Mouse (Mus musculus) kidney, adult 2 months (tissue): ENCODE data around the gene Myom3. TPM values are rescaled to one million over a fixed set of nuclear protein-coding genes. Genes with fewer than 3 reads are reported as not detected.

ENCODE experiments used
- DNase-seq: peaks from one replicate; pipeline ENCODE4 v3.0.0; 2021
- H3K27ac ChIP-seq: fragments of 200-500 bp; 2 replicates; pipeline ENCODE4 v1.5.1; 2012; ENCODE audit warnings: low read depth, low read length, control low read depth, inconsistent platforms; ENCODE audit not compliant: insufficient read depth
- H3K27me3 ChIP-seq: fragments of 200-500 bp; replicated peaks from 2 replicates; pipeline ENCODE4 v1.6.1; 2012; ENCODE audit warnings: mild to moderate bottlenecking, moderate library complexity, low read length, inconsistent platforms; ENCODE audit not compliant: control insufficient read depth, insufficient read depth
- H3K36me3 ChIP-seq: fragments of 200-500 bp; 2 replicates; pipeline ENCODE4 v1.6.1; 2012; ENCODE audit warnings: mild to moderate bottlenecking, moderate library complexity, low read length, inconsistent platforms; ENCODE audit not compliant: control insufficient read depth, insufficient read depth
- H3K4me1 ChIP-seq: fragments of 200-500 bp; 2 replicates; pipeline ENCODE4 v1.6.1; 2011; ENCODE audit warnings: low read length; ENCODE audit not compliant: control insufficient read depth, insufficient read depth
- H3K4me3 ChIP-seq: fragments of 200-500 bp; 2 replicates; pipeline ENCODE4 v1.5.1; 2011; ENCODE audit warnings: mild to moderate bottlenecking, low read depth, low read length, control low read depth; ENCODE audit not compliant: insufficient read depth
- CTCF ChIP-seq: fragments of 200-500 bp; conservative IDR thresholded peaks from 2 replicates; pipeline ENCODE4 v1.5.1; 2011; ENCODE audit warnings: low read depth, mild to moderate bottlenecking, control low read depth, low read length, moderate library complexity, mixed read lengths; ENCODE audit not compliant: insufficient read depth, insufficient read length
- POLR2A ChIP-seq: fragments of 200-500 bp; IDR thresholded peaks from one replicate; pipeline ENCODE4 v1.6.1; 2011; ENCODE audit warnings: low read depth, low read length, control low read depth
- WGBS: fragments of 180-500 bp; shearing (Covaris S2); methylation state at CpG from one replicate; pipeline ENCODE4 v1.1.7; 2018; 5-methylcytosine and 5-hydroxymethylcytosine counted together
- polyA plus RNA-seq: library from polyadenylated mRNA; depleted of rRNA; stranded (reverse); fragments of >200 nt; gene quantifications from 2 replicates; pipeline ENCODE4 v1.2.3, GENCODE M21; 2012

Gene Myom3
- polyA plus RNA-seq, 1 experiment: 1.5 TPM

GRCm38 (mm10) chr4:135824254-135824653 lies 64.7 kb downstream of the Myom3 start:
- Histone ChIP-seq H3K4me3 (no peak overlapping the region), H3K27ac (no peak overlapping the region), H3K36me3 (no peaks in the 10 kb centered on the region), H3K4me1 (peaks cover 9% of the 10 kb centered on the region), H3K27me3 (no peaks in the 10 kb centered on the region)
- no peak for DNase-seq
- 81% methylated on average over 8 of the region's 8 CpGs for WGBS
- TF ChIP-seq CTCF (no peak), POLR2A (no peak)

GRCm38 (mm10) chr4:135828491-135828890 lies 69.0 kb downstream of the Myom3 start:
- Histone ChIP-seq H3K4me1 (peaks cover 15% of the 10 kb centered on the region), H3K4me3 (no peak overlapping the region), H3K36me3 (no peaks in the 10 kb centered on the region), H3K27me3 (no peaks in the 10 kb centered on the region), H3K27ac (peak overlapping the region; percentile 88)
- WGBS: 6% methylated on average over 11 of the region's 11 CpGs
- TF ChIP-seq POLR2A (no peak), CTCF (no peak)
- DNase-seq: peak; percentile 95

DNA sequence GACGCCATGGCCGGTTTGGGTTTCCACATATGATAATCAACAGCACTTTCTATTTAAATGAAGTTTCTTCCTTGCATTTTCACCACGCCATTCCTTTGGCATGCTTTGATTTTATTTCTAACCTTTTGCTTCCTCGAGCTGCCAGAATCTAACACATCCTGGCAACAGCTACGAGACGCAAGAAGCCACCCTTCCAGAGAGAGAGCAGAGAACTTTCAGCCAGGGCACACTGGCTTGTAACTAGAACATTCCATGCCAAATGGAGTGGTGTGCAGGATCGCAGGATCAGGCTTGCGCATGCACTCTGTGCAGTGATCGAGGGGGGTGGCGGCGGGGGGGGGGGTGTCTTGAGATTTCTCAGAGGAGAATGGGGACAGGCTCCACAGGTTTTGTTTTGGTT lies 72.6 kb downstream of the Myom3 start:
- Histone ChIP-seq H3K27me3 (no peaks in the 10 kb centered on the region), H3K4me3 (no peak overlapping the region), H3K27ac (peak overlapping the region; percentile 44), H3K36me3 (no peaks in the 10 kb centered on the region), H3K4me1 (peaks cover 15% of the 10 kb centered on the region)
- TF ChIP-seq CTCF: no peak
- no peak for TF ChIP-seq POLR2A
- 39% methylated on average over 11 of the region's 11 CpGs for WGBS
- peak; percentile 75 for DNase-seq

- Histone ChIP-seq H3K4me3 (no peak overlapping the region), H3K36me3 (no peaks in the 10 kb centered on the region), H3K27ac (no peak overlapping the region), H3K4me1 (peaks cover 15% of the 10 kb centered on the region), H3K27me3 (no peaks in the 10 kb centered on the region)
- TF ChIP-seq POLR2A (no peak), CTCF (no peak)
- no peak for DNase-seq
- WGBS: 63% methylated on average over 12 of the region's 12 CpGs
These were observed 74.0 kb downstream of the Myom3 start for GRCm38 (mm10) chr4:135833301-135834123.

- H3K4me3 ChIP-seq: no peak overlapping the region
- no peak for DNase-seq
- H3K36me3 ChIP-seq: no peaks in the 10 kb centered on the region
- H3K27me3 ChIP-seq: no peaks in the 10 kb centered on the region
- no peak for TF ChIP-seq POLR2A
- no peak for TF ChIP-seq CTCF
- WGBS: 95% methylated on average over 8 of the region's 8 CpGs
- peaks cover 16% of the 10 kb centered on the region; the same call in 1 of the 2 replicates for H3K4me1 ChIP-seq
- no peak overlapping the region for H3K27ac ChIP-seq
These were observed 74.7 kb downstream of the Myom3 start for GRCm38 (mm10) chr4:135834124-135834717.

DNA sequence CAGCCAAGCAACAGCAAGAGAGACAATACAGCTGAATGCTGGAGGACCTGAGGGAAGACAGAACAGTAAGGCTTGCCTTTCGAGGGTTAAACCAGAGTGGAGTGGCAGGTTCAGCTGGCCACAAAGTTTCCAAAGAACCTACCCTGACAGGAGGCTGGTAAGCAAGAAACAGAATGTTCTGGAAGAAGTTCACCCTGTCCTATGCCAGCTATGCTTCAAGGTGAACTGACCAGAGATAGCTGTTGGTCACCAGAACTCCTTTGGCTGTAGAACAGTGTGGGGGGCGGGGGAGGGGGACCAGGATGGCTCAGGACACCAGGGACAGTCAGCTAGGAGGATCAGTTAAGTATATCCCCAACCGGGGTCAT lies 79.4 kb downstream of the Myom3 start:
- DNase-seq: no peak
- H3K27ac ChIP-seq: no peak overlapping the region
- TF ChIP-seq POLR2A: no peak
- TF ChIP-seq CTCF: no peak
- H3K27me3 ChIP-seq: no peaks in the 10 kb centered on the region
- WGBS: 74% methylated on average over 3 of the region's 3 CpGs
- H3K36me3 ChIP-seq: no peaks in the 10 kb centered on the region
- no peak overlapping the region for H3K4me3 ChIP-seq
- peaks cover 9% of the 10 kb centered on the region; the same call in 1 of the 2 replicates for H3K4me1 ChIP-seq

DNA sequence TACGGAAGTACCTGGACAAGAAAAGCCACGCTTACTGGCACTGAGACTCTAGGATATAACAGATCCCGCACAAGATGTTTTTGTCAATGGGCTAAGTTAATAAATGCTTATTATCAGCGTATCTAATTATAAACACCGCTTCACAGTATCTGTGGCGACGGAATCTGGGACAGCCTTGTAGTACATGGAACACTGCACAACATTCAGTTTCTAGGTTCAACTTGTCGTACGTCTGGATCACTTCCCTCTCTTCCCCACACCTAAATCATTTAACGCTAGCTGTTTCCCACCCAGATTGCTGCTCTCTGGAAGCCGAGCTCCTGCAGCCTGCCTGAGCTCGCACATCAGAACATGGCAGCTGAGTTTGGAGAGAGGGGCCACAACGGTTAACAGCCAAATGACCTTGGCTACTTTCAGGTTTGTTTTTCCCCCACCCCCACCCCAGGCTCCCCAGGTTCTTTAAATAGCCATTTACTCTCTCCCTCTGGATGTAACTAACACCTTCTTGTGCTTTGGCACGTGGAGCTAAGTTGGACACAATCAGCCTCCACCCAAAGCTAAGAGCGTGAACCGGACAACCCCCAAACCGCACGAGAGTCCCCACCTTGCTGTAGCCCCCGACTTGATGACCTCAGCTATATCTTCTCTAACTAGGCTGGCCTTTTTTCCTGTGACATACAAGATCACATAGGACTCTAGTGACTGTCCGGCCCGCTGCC lies 79.9 kb downstream of the Myom3 start:
- DNase-seq: no peak

More for the DNA sequence above, 79.9 kb downstream of the Myom3 start:
- H3K4me1 ChIP-seq: peaks cover 9% of the 10 kb centered on the region; the same call in 1 of the 2 replicates
- 62% methylated on average over 21 of the region's 21 CpGs for WGBS
- H3K36me3 ChIP-seq: no peaks in the 10 kb centered on the region
- 0 out of 2 replicates have a peak overlapping the region, but pooled peaks have one; percentile 3 for H3K27ac ChIP-seq
- no peaks in the 10 kb centered on the region for H3K27me3 ChIP-seq
- H3K4me3 ChIP-seq: no peak overlapping the region
- TF ChIP-seq POLR2A (no peak), CTCF (no peak)
